Mouse (Mus musculus): ENCODE measurements around the gene Dab1.

Gene Dab1

GRCm38 (mm10) chr4:104281518-104281917 lies 662.4 kb downstream of the Dab1 start:
- DNase-seq = peak; percentile 67

DNA sequence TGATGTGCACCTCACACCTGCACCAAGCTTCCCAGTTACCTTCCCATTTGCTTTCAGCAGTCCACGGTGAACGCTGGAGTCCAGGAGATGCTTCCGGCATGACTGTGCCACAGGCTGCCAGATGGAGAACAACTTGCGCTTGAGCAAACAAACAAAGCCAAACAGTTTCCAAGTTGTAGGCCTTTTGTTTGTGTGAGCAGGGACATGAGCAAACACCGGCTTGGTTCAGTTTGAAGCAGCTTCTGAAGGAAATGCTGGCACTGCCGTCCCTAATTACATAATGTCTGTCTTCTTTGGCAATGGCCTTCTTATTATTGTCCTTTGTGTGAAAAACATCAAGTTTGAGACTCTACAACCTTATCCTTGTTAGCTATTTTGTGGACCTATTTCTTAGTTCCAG lies 664.7 kb downstream of the Dab1 start:
- DNase-seq = no peak

- DNase-seq = no peak
Observed at GRCm38 (mm10) chr4:104288401-104288800, 669.2 kb downstream of the Dab1 start.

GRCm38 (mm10) chr4:104301764-104302163 lies 682.6 kb downstream of the Dab1 start:
- peak; percentile 61 for DNase-seq

GRCm38 (mm10) chr4:104302996-104303652 lies 684.0 kb downstream of the Dab1 start:
- peak; percentile 94 for DNase-seq

GRCm38 (mm10) chr4:104307781-104308180 lies 688.6 kb downstream of the Dab1 start:
- DNase-seq = no peak

- peak; percentile 3 for DNase-seq
Observed at GRCm38 (mm10) chr4:104326221-104326620, 707.1 kb downstream of the Dab1 start.

DNA sequence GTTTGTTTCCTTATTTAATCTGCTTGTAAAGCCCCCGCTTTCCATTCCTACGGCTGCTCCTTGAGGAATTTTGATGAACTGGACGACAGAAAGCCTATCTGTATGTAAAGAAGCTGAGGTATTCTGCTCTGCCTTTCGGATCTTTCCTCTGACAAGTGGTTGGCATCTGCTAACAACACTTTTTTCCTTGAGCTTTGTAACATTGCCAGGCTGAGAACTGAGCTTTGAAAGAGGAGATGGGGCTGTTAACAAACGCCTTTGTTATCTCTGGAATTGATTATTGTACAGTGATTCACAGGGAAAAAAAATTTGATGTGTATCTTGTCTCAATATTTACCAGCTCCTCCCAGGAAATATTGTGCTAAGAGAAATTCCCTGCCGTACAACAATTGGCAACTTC lies 712.7 kb downstream of the Dab1 start:
- no peak for DNase-seq

- no peak for DNase-seq
Observed at GRCm38 (mm10) chr4:104332399-104332798, 713.2 kb downstream of the Dab1 start.

GRCm38 (mm10) chr4:104337279-104337678 lies 718.1 kb downstream of the Dab1 start:
- DNase-seq = no peak

- no peak for DNase-seq
Observed at GRCm38 (mm10) chr4:104338382-104338781, 719.2 kb downstream of the Dab1 start.

DNA sequence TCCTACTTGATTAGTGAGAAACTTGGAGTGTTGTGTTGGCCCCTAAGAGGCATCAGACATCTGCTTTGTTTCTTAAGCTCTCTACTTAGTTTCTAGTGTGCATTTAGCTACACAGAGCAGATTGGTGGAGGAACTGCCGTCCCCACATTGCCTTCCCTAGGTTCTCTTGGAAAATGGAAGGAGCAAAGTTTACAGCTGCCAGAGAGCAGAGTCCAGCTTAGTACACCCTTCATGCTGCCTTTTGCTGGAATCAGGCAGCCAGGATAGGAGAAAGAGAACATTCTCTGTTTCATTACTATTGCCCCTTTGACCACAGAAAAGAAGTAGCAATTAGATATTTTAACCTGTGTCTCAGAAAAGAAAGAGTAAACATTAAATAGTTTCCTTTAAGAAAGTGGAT lies 742.2 kb downstream of the Dab1 start:
- DNase-seq = no peak

- DNase-seq = no peak
Observed at GRCm38 (mm10) chr4:104366491-104366890, 747.3 kb downstream of the Dab1 start.

- DNase-seq = peak; percentile 89
Observed at GRCm38 (mm10) chr4:104366894-104367740, 748.0 kb downstream of the Dab1 start.

- DNase-seq = peak; percentile 61
Observed at GRCm38 (mm10) chr4:104367741-104368411, 748.7 kb downstream of the Dab1 start.

DNA sequence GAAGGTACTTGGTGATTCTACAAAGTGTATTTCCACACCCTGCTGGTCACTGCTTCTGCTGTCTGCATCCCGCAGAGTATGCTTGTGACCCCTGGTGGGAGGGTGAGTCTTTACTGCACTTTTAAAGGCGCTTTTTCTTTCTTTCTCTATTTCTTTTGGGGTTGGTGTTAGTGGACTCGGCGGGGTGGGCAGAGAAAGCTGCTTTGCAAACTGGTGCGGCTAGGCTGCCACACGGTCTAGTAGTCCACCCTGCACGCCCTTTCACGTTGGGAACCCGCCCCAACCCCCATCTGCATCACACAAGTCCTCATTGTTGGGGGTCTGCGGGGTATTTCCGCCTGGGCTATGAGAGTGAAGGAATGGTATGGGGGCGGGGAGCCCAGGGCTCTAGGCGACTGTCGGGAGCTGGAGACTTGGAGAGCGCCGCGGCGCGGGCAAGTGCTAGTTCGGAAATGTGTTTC lies 749.4 kb downstream of the Dab1 start:
- peak; percentile 90 for DNase-seq

DNA sequence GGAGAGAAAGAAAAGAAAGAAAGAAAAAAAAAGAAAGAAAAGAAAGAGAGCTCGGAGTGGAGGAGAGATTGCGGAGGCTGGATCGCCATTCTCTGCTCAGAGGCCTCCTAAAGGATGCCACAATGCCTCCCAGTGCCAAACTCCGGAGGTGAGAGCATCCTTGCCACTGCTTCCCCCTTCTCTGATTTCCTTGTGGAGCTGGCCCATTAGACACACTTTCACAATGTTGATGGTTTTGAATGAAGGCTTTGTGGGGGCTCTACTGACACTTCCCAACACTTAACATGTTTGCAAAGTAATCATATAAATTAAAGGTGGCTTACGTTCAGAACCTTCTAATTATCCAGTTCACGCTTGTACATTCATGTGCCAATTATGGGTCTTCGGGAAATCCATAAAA lies 749.9 kb downstream of the Dab1 start:
- no peak for DNase-seq

DNA sequence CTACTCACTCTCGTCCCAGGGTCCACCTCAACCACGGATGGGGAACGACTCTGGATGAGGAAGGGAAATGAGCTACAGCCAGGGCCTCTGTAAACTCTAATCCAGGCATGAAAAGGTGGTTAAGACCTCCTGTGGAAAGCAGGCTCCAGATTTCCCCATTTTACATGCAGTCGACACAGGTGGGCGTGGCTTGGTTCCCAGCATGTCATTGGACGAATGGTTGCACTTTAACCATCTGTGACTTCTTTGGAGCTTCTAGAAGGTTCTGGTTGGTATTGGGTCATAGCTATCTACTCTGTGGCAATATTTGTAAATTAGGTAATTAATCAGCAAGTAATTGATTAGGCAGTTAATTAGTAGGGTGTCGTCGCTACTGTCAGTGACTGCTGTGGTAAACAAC lies 752.0 kb downstream of the Dab1 start:
- no peak for DNase-seq

GRCm38 (mm10) chr4:104374191-104374590 lies 755.0 kb downstream of the Dab1 start:
- no peak for DNase-seq

DNA sequence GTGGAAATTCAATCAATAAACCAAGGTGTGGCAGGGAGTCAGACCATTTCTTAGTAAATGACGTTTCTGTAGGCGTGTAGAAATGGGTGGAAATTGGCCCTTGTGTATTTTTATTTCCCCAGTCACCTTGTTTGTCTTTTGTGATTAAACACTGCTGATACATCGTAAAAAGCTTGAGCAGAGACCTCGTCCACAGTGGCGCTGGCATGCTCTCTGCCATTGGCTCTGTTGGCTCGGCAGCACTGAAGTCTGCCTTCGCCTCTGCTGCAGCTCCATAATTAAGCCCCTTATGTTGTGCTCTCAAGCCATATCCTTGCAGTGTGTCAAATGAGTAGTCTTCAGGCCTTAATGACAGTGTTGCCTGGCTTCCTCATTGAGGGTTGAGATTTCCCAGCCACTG lies 765.5 kb downstream of the Dab1 start:
- DNase-seq = peak; percentile 30

DNA sequence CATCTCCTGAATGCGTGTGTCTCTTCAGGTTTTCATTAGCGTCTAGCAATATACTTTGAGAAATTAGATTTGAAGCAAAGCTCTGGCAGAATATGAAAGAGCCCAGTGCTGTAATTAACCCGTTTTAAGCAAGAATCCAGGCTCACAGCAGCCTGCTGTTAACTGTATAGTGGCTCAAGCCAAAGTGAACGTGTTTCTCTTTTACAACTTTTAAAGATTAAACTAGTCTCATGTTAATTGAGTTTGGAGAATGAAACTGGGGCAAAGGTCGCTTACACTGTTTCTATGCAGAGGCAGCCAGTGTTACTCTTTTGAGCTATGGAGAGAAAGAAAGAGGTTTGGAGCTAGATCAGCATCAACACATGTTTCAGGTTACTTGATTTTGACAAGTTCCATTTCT lies 766.1 kb downstream of the Dab1 start:
- no peak for DNase-seq

DNA sequence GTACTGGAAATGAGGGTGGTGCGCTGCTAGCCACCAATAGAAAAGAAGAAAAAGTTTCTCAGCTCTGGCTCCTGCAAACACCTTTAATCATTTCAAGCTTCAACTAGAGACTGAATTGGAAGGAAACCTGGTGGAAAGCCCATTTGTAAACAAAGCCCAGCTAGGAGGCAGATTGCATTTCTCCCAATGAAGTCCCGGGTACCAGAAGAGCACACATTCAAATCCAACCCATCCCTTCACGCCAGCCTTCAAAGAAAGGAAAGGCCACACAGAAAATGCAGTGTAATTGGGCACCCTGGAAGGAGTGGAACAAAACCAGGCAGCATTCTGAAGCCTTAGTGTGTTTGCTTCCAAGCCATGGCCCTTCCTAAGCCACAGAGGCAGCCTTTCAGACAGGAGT lies 776.4 kb downstream of the Dab1 start:
- DNase-seq = no peak

DNA sequence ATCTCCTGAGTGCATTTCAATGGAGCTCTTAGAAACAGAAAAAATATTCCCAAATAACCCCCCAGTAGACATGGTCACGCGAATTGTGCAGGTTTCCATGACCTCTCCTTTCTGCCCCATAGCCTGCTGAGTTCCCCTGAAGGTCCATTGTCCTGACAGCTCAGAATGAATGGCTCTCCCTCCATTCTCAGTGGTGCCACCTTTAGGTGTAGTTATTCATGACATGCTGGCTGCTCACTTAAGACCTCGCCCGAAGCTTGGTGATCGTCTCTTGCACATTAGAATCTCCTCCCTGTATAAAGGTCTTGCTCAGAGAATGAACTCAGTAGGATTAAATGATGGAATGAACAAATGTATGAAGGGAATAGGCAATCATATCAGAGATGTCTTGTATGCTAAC lies 776.9 kb downstream of the Dab1 start:
- DNase-seq = peak; percentile 30
